Mouse (Mus musculus) thymus, adult 2 months (tissue): ENCODE data around the gene Fsd2.
A peak's percentile ranks its signal among the peaks of the same experiment; 100 is the strongest.

Source experiments
- CTCF ChIP-seq: fragments of 200-500 bp; IDR thresholded peaks from 2 replicates; pipeline ENCODE4 v1.5.1; 2012; ENCODE audit warnings: mild to moderate bottlenecking, control low read depth, low read length, moderate library complexity, borderline replicate concordance; ENCODE audit not compliant: control insufficient read depth, poor library complexity, insufficient read depth; ENCODE audit errors: extremely low read depth
- POLR2A ChIP-seq: fragments of 200-500 bp; IDR thresholded peaks from 2 replicates; pipeline ENCODE4 v1.6.1; 2012; ENCODE audit warnings: mild to moderate bottlenecking, low read length, control low read depth, moderate library complexity; ENCODE audit not compliant: control insufficient read depth, poor library complexity, insufficient read depth; ENCODE audit errors: extremely low read depth

GRCm38 (mm10) chr7:81523663-81524017, 43.1 kb downstream of the Fsd2 start:
- TF ChIP-seq POLR2A (no peak), CTCF (0 out of 2 replicates have a peak, but pooled peaks have one; percentile 2)
